Mouse (Mus musculus): ENCODE measurements around the gene Ndufa8. TPM values are rescaled to one million over a fixed set of nuclear protein-coding genes. Genes with fewer than 3 reads are reported as not detected.

Ndufa8 gene
- total and polyA plus RNA-seq, 2 experiments from 2014 or later, result 252 to 915 TPM

- H3K36me3 ChIP-seq (replicated peaks; ENCODE audit: control insufficient read depth, insufficient read depth, low read length), result no peaks in the 10 kb centered on the region
- no peaks in the 10 kb centered on the region for H3K9me3 ChIP-seq (replicated peaks; ENCODE audit: control insufficient read depth, low read length)
- no peak overlapping the region for H3K27ac ChIP-seq (ENCODE audit: low read depth)
- H3K4me2 ChIP-seq (ENCODE audit: low read depth, low read length), result no peak overlapping the region
- 0 out of 2 replicates have a peak, but pooled peaks cover 11% of the 10 kb centered on the region for H3K27me3 ChIP-seq (ENCODE audit: control insufficient read depth, insufficient read depth, low read length)
- no peak overlapping the region for H3K4me3 ChIP-seq (ENCODE audit: low read depth, low read length)
- no peak; the same call in 1 of the 2 replicates for ATAC-seq (ENCODE audit: insufficient read depth, low read depth)
- no peaks in the 10 kb centered on the region; the same call in 1 of the 2 replicates for H3K4me1 ChIP-seq (ENCODE audit: control insufficient read depth, insufficient read depth)
- TF ChIP-seq EP300 (IDR thresholded peaks at IDR 0.05; ENCODE audit: low read depth), result no peak
- 18% methylated on average over 9 of the region's 9 CpGs for WGBS
- no peak overlapping the region for H3K9ac ChIP-seq (replicated peaks; ENCODE audit: low read depth, low read length)
- DNase-seq (ENCODE audit: low spot score), result no peak
Observed at GRCm38 (mm10) chr2:36081446-36081845, 32.2 kb upstream of the Ndufa8 start.

GRCm38 (mm10) chr2:36077160-36077761 lies 28.1 kb upstream of the Ndufa8 start:
- Histone ChIP-seq H3K27ac (ENCODE audit: low read depth) (no peak overlapping the region), H3K27me3 (ENCODE audit: control insufficient read depth, insufficient read depth, low read length) (0 out of 2 replicates have a peak, but pooled peaks cover 4% of the 10 kb centered on the region), H3K9me3 (replicated peaks; ENCODE audit: control insufficient read depth, low read length) (no peaks in the 10 kb centered on the region), H3K4me3 (ENCODE audit: low read depth, low read length) (no peak overlapping the region), H3K36me3 (replicated peaks; ENCODE audit: control insufficient read depth, insufficient read depth, low read length) (no peaks in the 10 kb centered on the region), H3K4me1 (ENCODE audit: control insufficient read depth, insufficient read depth) (no peaks in the 10 kb centered on the region), H3K9ac (replicated peaks; ENCODE audit: low read depth, low read length) (no peak overlapping the region), H3K4me2 (ENCODE audit: low read depth, low read length) (no peak overlapping the region)
- no peak for TF ChIP-seq EP300 (IDR thresholded peaks at IDR 0.05; ENCODE audit: low read depth)
- TF ChIP-seq CTCF (IDR thresholded peaks at IDR 0.05; ENCODE audit: low read depth), result no peak
- 30% methylated on average over 11 of the region's 11 CpGs for WGBS
- no peak for ATAC-seq (ENCODE audit: insufficient read depth, low read depth)
- no peak for DNase-seq (ENCODE audit: low spot score)

DNA sequence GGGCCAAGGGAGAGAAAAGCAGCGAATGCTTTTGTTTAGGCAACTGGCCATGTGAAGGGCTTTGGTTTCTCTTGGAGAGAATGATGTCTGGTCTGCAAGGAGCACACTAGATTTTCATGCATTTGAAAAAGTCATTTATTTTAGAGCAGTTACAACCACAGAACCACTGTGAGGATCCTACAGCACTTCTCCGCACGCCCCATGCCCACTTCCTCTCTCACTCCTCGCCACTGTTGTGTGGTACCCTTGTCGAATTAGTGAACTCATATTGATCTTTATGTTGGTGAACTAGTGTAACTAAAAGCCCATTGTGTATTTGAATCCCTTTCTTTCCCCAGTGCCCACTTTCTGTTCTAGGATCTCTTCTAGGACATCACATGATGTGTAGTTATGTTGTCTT lies 26.0 kb upstream of the Ndufa8 start:
- no peak overlapping the region for H3K27ac ChIP-seq (ENCODE audit: low read depth)
- no peak overlapping the region for H3K9ac ChIP-seq (replicated peaks; ENCODE audit: low read depth, low read length)
- H3K4me1 ChIP-seq (ENCODE audit: control insufficient read depth, insufficient read depth), result no peaks in the 10 kb centered on the region
- no peak overlapping the region for H3K4me3 ChIP-seq (ENCODE audit: low read depth, low read length)
- no peaks in the 10 kb centered on the region for H3K36me3 ChIP-seq (replicated peaks; ENCODE audit: control insufficient read depth, insufficient read depth, low read length)
- H3K4me2 ChIP-seq (ENCODE audit: low read depth, low read length), result no peak overlapping the region
- TF ChIP-seq EP300 (IDR thresholded peaks at IDR 0.05; ENCODE audit: low read depth), result no peak
- no peak for TF ChIP-seq CTCF (IDR thresholded peaks at IDR 0.05; ENCODE audit: low read depth)
- no peak for ATAC-seq (ENCODE audit: insufficient read depth, low read depth)
- H3K9me3 ChIP-seq (replicated peaks; ENCODE audit: control insufficient read depth, low read length), result no peaks in the 10 kb centered on the region
- no peak for DNase-seq (ENCODE audit: low spot score)
- 79% methylated on average over 5 of the region's 5 CpGs for WGBS
- H3K27me3 ChIP-seq (ENCODE audit: control insufficient read depth, insufficient read depth, low read length), result 0 out of 2 replicates have a peak, but pooled peaks cover 4% of the 10 kb centered on the region

GRCm38 (mm10) chr2:36073781-36074180 lies 24.6 kb upstream of the Ndufa8 start:
- no peak overlapping the region for H3K9ac ChIP-seq (replicated peaks; ENCODE audit: low read depth, low read length)
- H3K9me3 ChIP-seq (replicated peaks; ENCODE audit: control insufficient read depth, low read length), result no peaks in the 10 kb centered on the region
- no peak overlapping the region for H3K4me3 ChIP-seq (ENCODE audit: low read depth, low read length)
- no peaks in the 10 kb centered on the region for H3K36me3 ChIP-seq (replicated peaks; ENCODE audit: control insufficient read depth, insufficient read depth, low read length)
- H3K27ac ChIP-seq (ENCODE audit: low read depth), result no peak overlapping the region
- H3K27me3 ChIP-seq (ENCODE audit: control insufficient read depth, insufficient read depth, low read length), result 0 out of 2 replicates have a peak, but pooled peaks cover 4% of the 10 kb centered on the region
- WGBS, result 50% methylated on average over 3 of the region's 3 CpGs
- no peak for TF ChIP-seq EP300 (IDR thresholded peaks at IDR 0.05; ENCODE audit: low read depth)
- H3K4me2 ChIP-seq (ENCODE audit: low read depth, low read length), result no peak overlapping the region
- DNase-seq (ENCODE audit: low spot score) (no peak), ATAC-seq (ENCODE audit: insufficient read depth, low read depth) (no peak)
- H3K4me1 ChIP-seq (ENCODE audit: control insufficient read depth, insufficient read depth), result no peaks in the 10 kb centered on the region

GRCm38 (mm10) chr2:36071660-36072305 lies 22.6 kb upstream of the Ndufa8 start:
- WGBS, result 75% methylated on average over 8 of the region's 8 CpGs
- TF ChIP-seq EP300 (IDR thresholded peaks at IDR 0.05; ENCODE audit: low read depth), result no peak
- TF ChIP-seq CTCF (IDR thresholded peaks at IDR 0.05; ENCODE audit: low read depth), result no peak
- Histone ChIP-seq H3K27ac (ENCODE audit: low read depth) (no peak overlapping the region), H3K4me2 (ENCODE audit: low read depth, low read length) (no peak overlapping the region), H3K4me1 (ENCODE audit: control insufficient read depth, insufficient read depth) (no peaks in the 10 kb centered on the region), H3K36me3 (replicated peaks; ENCODE audit: control insufficient read depth, insufficient read depth, low read length) (no peaks in the 10 kb centered on the region), H3K4me3 (ENCODE audit: low read depth, low read length) (no peak overlapping the region), H3K27me3 (ENCODE audit: control insufficient read depth, insufficient read depth, low read length) (no peaks in the 10 kb centered on the region), H3K9me3 (replicated peaks; ENCODE audit: control insufficient read depth, low read length) (no peaks in the 10 kb centered on the region), H3K9ac (replicated peaks; ENCODE audit: low read depth, low read length) (no peak overlapping the region)
- DNase-seq (ENCODE audit: low spot score) (no peak), ATAC-seq (ENCODE audit: insufficient read depth, low read depth) (no peak; the same call in 1 of the 2 replicates)
